Mouse (Mus musculus) neural tube, embryonic 11.5 days (tissue): ENCODE data around the gene Krt33b. TPM values are rescaled to one million over a fixed set of nuclear protein-coding genes. Genes with fewer than 3 reads are reported as not detected.

ENCODE experiments used
- ATAC-seq: fragments of 200-750 bp; cut with Nextera tagmentation; 2 replicates; pipeline ENCODE4 v1.8.0; 2017; ENCODE audit warnings: moderate number of reproducible peaks, mild to moderate bottlenecking, moderate TSS enrichment, moderate library complexity; ENCODE audit not compliant: insufficient read depth, low FRiP score, low TSS enrichment
- DNase-seq: peaks from one replicate; pipeline ENCODE4 v3.0.0-alpha.2; 2015; ENCODE audit warnings: low spot score
- H3K27ac ChIP-seq: fragments of 300-500 bp; sonication (generic); 2 replicates; pipeline ENCODE4 v1.5.1; 2014; ENCODE audit warnings: low read depth, mild to moderate bottlenecking, low read length
- H3K27me3 ChIP-seq: fragments of 300-500 bp; sonication (generic); 2 replicates; pipeline ENCODE4 v1.6.1; 2014; ENCODE audit warnings: mild to moderate bottlenecking, low read length, mixed read lengths; ENCODE audit not compliant: control insufficient read depth, insufficient read depth
- H3K36me3 ChIP-seq: fragments of 300-500 bp; sonication (generic); 2 replicates; pipeline ENCODE4 v1.6.1; 2014; ENCODE audit warnings: mild to moderate bottlenecking, low read length, moderate library complexity, mixed read lengths; ENCODE audit not compliant: control insufficient read depth, insufficient read depth
- H3K4me1 ChIP-seq: fragments of 300-500 bp; sonication (generic); 2 replicates; pipeline ENCODE4 v1.6.1; 2014; ENCODE audit warnings: low read length, mixed read lengths; ENCODE audit not compliant: control insufficient read depth, insufficient read depth
- H3K4me2 ChIP-seq: fragments of 300-500 bp; sonication (generic); 2 replicates; pipeline ENCODE4 v1.6.1; 2014; ENCODE audit warnings: low read depth, mild to moderate bottlenecking, moderate library complexity
- H3K4me3 ChIP-seq: fragments of 300-500 bp; sonication (generic); 2 replicates; pipeline ENCODE4 v1.5.1; 2014; ENCODE audit warnings: low read depth, low read length
- H3K9ac ChIP-seq: fragments of 300-500 bp; sonication (generic); 2 replicates; pipeline ENCODE4 v1.6.1; 2014; ENCODE audit warnings: mild to moderate bottlenecking, low read length
- H3K9me3 ChIP-seq: fragments of 300-500 bp; sonication (generic); 2 replicates; pipeline ENCODE4 v1.6.1; 2016; ENCODE audit warnings: low read length; ENCODE audit not compliant: control insufficient read depth
- WGBS: fragments of 180-500 bp; shearing (Covaris S2); extraction: QIAGEN DNeasy Blood & Tissue Kit; methylation state at CpG from one replicate; pipeline ENCODE4 v1.1.7; 2014; 5-methylcytosine and 5-hydroxymethylcytosine counted together
- polyA plus RNA-seq: library from polyadenylated mRNA; unstranded; fragments of >200 nt; fragmentation: Nextera tagmentation; extraction: Ambion mirVana; gene quantifications from 2 replicates; pipeline ENCODE4 v1.2.1, GENCODE M21; 2014

Krt33b gene
- polyA plus RNA-seq, 1 experiment from 2014 or later = not detected

GRCm38 (mm10) chr11:99985291-99986092 lies 44.2 kb downstream of the Krt33b start:
- H3K27me3 ChIP-seq = no peaks in the 10 kb centered on the region
- WGBS = 79% methylated on average over 20 of the region's 20 CpGs
- no peaks in the 10 kb centered on the region for H3K9me3 ChIP-seq
- no peaks in the 10 kb centered on the region for H3K36me3 ChIP-seq
- no peak overlapping the region for H3K27ac ChIP-seq
- DNase-seq (no peak), ATAC-seq (no peak)
- H3K4me1 ChIP-seq = no peaks in the 10 kb centered on the region
- no peak overlapping the region for H3K9ac ChIP-seq
- no peak overlapping the region for H3K4me2 ChIP-seq
- no peak overlapping the region for H3K4me3 ChIP-seq

GRCm38 (mm10) chr11:99983442-99983841 lies 46.2 kb downstream of the Krt33b start:
- Histone ChIP-seq H3K4me2 (no peak overlapping the region), H3K9ac (no peak overlapping the region), H3K27ac (no peak overlapping the region), H3K4me3 (no peak overlapping the region), H3K27me3 (no peaks in the 10 kb centered on the region), H3K9me3 (no peaks in the 10 kb centered on the region), H3K4me1 (no peaks in the 10 kb centered on the region), H3K36me3 (no peaks in the 10 kb centered on the region)
- 91% methylated on average over 1 of the region's 1 CpGs for WGBS
- no peak for ATAC-seq
- DNase-seq = no peak

DNA sequence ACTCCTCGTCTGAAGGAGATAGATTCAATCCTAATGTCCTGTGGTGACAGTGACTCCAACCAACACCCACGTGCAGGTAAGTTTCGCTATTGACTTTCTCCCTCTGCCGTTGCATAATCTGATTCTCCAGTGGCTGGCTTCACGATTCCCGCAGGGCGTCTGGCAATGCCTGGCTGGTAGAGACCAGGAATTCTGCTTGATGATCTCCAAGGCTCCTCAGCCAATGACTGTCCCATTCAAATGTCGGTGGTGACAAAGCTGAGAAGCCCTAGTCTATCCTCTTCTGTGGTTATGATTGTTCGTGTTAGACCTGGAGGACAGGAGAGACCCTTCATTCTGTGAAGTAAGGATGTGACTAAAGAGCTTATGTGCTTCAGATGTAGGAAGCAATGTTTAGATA lies 46.9 kb downstream of the Krt33b start:
- Histone ChIP-seq H3K4me2 (no peak overlapping the region), H3K9ac (no peak overlapping the region), H3K4me3 (no peak overlapping the region), H3K27ac (no peak overlapping the region), H3K4me1 (no peaks in the 10 kb centered on the region), H3K27me3 (no peaks in the 10 kb centered on the region), H3K9me3 (no peaks in the 10 kb centered on the region), H3K36me3 (no peaks in the 10 kb centered on the region)
- DNase-seq (no peak), ATAC-seq (no peak)
- 90% methylated on average over 9 of the region's 9 CpGs for WGBS

DNA sequence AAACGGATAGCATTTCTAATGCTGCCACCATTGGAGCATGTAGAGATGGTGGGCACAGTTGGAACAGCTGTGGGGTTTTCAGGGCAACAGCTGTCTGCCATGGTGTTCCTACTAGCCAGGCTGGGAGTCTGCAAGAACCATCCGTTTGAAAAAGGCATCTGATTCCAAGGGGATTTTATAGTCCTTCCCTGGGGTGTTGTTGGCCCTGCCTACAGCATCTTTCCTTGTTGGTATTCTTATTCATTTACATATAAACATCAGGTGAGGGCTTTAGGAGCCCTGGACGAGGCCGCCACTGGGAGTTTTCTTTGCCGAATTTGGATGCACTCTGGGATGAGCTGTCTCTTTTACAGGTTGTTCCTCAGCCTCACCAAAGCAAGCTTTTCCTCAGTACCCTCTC lies 50.7 kb downstream of the Krt33b start, which contains the start of gene Krtap29-1:
Gene Krtap29-1 (minus strand): TSS at position 101 of the 400 bp plus-strand sequence.
- no peak for ATAC-seq
- H3K36me3 ChIP-seq = no peaks in the 10 kb centered on the region
- H3K4me3 ChIP-seq = no peak within 1 kb of the TSS

More for the DNA sequence above, 50.7 kb downstream of the Krt33b start, which contains the start of gene Krtap29-1:
- WGBS = 65% methylated on average over 5 of the region's 5 CpGs
- no peaks in the 10 kb centered on the region for H3K27me3 ChIP-seq
- H3K4me2 ChIP-seq = no peak within 1 kb of the TSS
- no peak within 1 kb of the TSS for H3K9ac ChIP-seq
- no peak for DNase-seq
- no peaks in the 10 kb centered on the region for H3K4me1 ChIP-seq
- no peak within 1 kb of the TSS for H3K27ac ChIP-seq
- H3K9me3 ChIP-seq = no peaks in the 10 kb centered on the region

Other genes with a start within 250 kb of the Krt33b start
- not detected in 2 replicates for gene Krtap4-8, start 249.2 kb downstream of the Krt33b start, polyA plus RNA-seq
- gene Krtap4-9, start 244.7 kb downstream of the Krt33b start, polyA plus RNA-seq = not detected in 2 replicates
- not detected in 2 replicates for gene Gm11596, start 236.4 kb downstream of the Krt33b start, polyA plus RNA-seq
- gene Gm11569, start 230.9 kb downstream of the Krt33b start, polyA plus RNA-seq = not detected in 2 replicates
- gene Gm11554, start 225.4 kb downstream of the Krt33b start, polyA plus RNA-seq = not detected in 2 replicates
- gene Krtap4-13, start 220.0 kb downstream of the Krt33b start, polyA plus RNA-seq = not detected in 2 replicates
- not detected in 2 replicates for gene Gm11564, start 214.2 kb downstream of the Krt33b start, polyA plus RNA-seq
- not detected in 2 replicates for gene 2300003K06Rik, start 191.8 kb downstream of the Krt33b start, polyA plus RNA-seq
- not detected in 2 replicates for gene Krtap4-16, start 178.3 kb downstream of the Krt33b start, polyA plus RNA-seq
- not detected in 2 replicates for gene Gm11568, start 172.0 kb downstream of the Krt33b start, polyA plus RNA-seq
- not detected in 2 replicates for gene Gm11559, start 165.4 kb downstream of the Krt33b start, polyA plus RNA-seq
- gene Krtap9-1, start 156.5 kb downstream of the Krt33b start, polyA plus RNA-seq = not detected in 2 replicates
- 0.23 TPM in 1 of 2 replicates, not detected in the other for gene Gm11567, start 150.7 kb downstream of the Krt33b start, polyA plus RNA-seq
- not detected in 2 replicates for gene Krtap31-1, start 121.9 kb downstream of the Krt33b start, polyA plus RNA-seq
- gene Gm11565, start 115.1 kb downstream of the Krt33b start, polyA plus RNA-seq = not detected in 2 replicates
- not detected in 2 replicates for gene Krtap31-2, start 93.6 kb downstream of the Krt33b start, polyA plus RNA-seq
- gene Krtap9-5, start 81.4 kb downstream of the Krt33b start, polyA plus RNA-seq = not detected in 2 replicates
- gene Krtap29-1, start 50.8 kb downstream of the Krt33b start, polyA plus RNA-seq = not detected in 2 replicates
- 0.20 TPM in 1 of 2 replicates, not detected in the other for gene Krtap16-1, start 43.3 kb downstream of the Krt33b start, polyA plus RNA-seq
- not detected in 2 replicates for gene Krtap17-1, start 35.9 kb downstream of the Krt33b start, polyA plus RNA-seq
- not detected in 2 replicates for gene Krt33a, start 13.7 kb downstream of the Krt33b start, polyA plus RNA-seq
- not detected in 2 replicates for gene Krt34, start 11.7 kb upstream of the Krt33b start, polyA plus RNA-seq
- not detected in 2 replicates for gene Krt31, start 20.7 kb upstream of the Krt33b start, polyA plus RNA-seq
- gene Krt32, start 58.4 kb upstream of the Krt33b start, polyA plus RNA-seq = not detected in 2 replicates
- gene Krt35, start 66.4 kb upstream of the Krt33b start, polyA plus RNA-seq = not detected in 2 replicates
- not detected in 2 replicates for gene Krt36, start 75.8 kb upstream of the Krt33b start, polyA plus RNA-seq
- gene Krt13, start 91.7 kb upstream of the Krt33b start, polyA plus RNA-seq = 0.19 TPM in 1 of 2 replicates, not detected in the other
- gene Krt15, start 106.1 kb upstream of the Krt33b start, polyA plus RNA-seq = 2.7 and 3.3 TPM in 2 replicates
- 6.4 and 6.6 TPM in 2 replicates for gene Krt19, start 118.8 kb upstream of the Krt33b start, polyA plus RNA-seq
- not detected in 2 replicates for gene Krt9, start 163.4 kb upstream of the Krt33b start, polyA plus RNA-seq
- gene Krt14, start 177.7 kb upstream of the Krt33b start, polyA plus RNA-seq = 7.7 and 7.9 TPM in 2 replicates
- not detected in 2 replicates for gene Krt16, start 219.0 kb upstream of the Krt33b start, polyA plus RNA-seq
- 0.88 and 1.1 TPM in 2 replicates for gene Krt17, start 231.2 kb upstream of the Krt33b start, polyA plus RNA-seq
- gene Krt42, start 240.0 kb upstream of the Krt33b start, polyA plus RNA-seq = not detected in 2 replicates